Mouse (Mus musculus): ENCODE measurements around the gene Slc5a4b.

DNA sequence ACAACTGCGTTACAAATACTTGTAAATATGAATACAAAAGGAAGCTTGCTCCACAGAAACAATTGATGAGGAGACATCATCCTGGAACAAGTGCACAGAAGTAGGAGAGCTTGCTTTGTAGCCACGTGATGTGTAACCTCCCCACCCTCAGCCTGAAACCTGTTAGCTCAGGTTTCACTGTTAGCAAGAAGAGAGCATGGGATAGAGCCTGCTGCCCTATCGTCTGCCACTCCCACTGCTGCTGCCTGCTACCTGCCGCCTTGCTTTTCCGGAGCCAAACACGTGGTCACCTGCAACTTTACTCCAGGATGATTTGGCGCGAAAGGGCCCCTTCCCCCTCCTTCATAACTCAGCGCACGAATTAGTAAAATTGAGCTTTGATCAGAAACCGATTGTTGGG lies 58.9 kb downstream of the Slc5a4b start:
- TF ChIP-seq CTCF (IDR thresholded peaks at IDR 0.05; ENCODE audit: extremely low read depth, insufficient read depth, low read length) (no peak), POLR2A (IDR thresholded peaks at IDR 0.05; ENCODE audit: extremely low read depth, insufficient read depth, low read length) (no peak)

Measured in cortical plate, adult 2 months (tissue).